Mouse (Mus musculus) C3H10T1/2 (cell line): ENCODE data around the gene Pafah1b2. TPM values are rescaled to one million over a fixed set of nuclear protein-coding genes. Genes with fewer than 3 reads are reported as not detected.

ENCODE experiments used
- polyA plus RNA-seq, 2 experiments: library from polyadenylated mRNA; unstranded; fragments of >200 nt; fragmentation: generic; extraction: Trizol; gene quantifications; one replicate each; pipeline ENCODE4 v1.2.1; 2012; ENCODE audit warnings: missing spikeins in 2 of 2

The Pafah1b2 gene
- polyA plus RNA-seq: 10 to 100 TPM in 1 of 2 experiments, 1 to 10 TPM in 1; 8.9 to 38.0 TPM

GRCm38 (mm10) chr9:46012091-46013008 lies at the start of gene Pafah1b2, which contains the start of gene Sik3:
Gene Pafah1b2 (minus strand): TSS chr9:46012690.
Gene Sik3 (plus strand): TSS chr9:46012820.

GRCm38 (mm10) chr9:45955107-45955963 lies 57.2 kb downstream of the Pafah1b2 start, which contains the start of gene Sidt2:
Gene Sidt2 (minus strand): TSS chr9:45955258.

GRCm38 (mm10) chr9:45935628-45936210 lies 76.8 kb downstream of the Pafah1b2 start, which contains the start of gene Tagln:
Gene Tagln (minus strand): TSS chr9:45936058.

Other genes with a start within 250 kb of the Pafah1b2 start
- gene Cep164, start 184.0 kb downstream of the Pafah1b2 start, polyA plus RNA-seq: 10 to 100 TPM in 1 of 2 experiments, 1 to 10 TPM in 1; 5.7 to 17.3 TPM
- gene Bace1, start 174.1 kb downstream of the Pafah1b2 start, polyA plus RNA-seq: 10 to 100 TPM in 1 of 2 experiments, 1 to 10 TPM in 1; 1.8 to 23.1 TPM
- 10 to 100 TPM in 1 of 2 experiments, 1 to 10 TPM in 1; 4.2 to 12.2 TPM for gene Pcsk7, start 106.2 kb downstream of the Pafah1b2 start, polyA plus RNA-seq
- gene Rnf214, start 105.8 kb downstream of the Pafah1b2 start, polyA plus RNA-seq: 10 to 100 TPM in 1 of 2 experiments, 1 to 10 TPM in 1; 2.1 to 12.7 TPM
- gene Tagln, start 76.6 kb downstream of the Pafah1b2 start, polyA plus RNA-seq: 1 to 10 TPM in 1 of 2 experiments, under 1 TPM in 1; 0.84 to 1.5 TPM
- gene Sidt2, start 57.4 kb downstream of the Pafah1b2 start, polyA plus RNA-seq: 10 to 100 TPM; 18.3 to 43.8 TPM
- 10 to 100 TPM; 25.2 to 28.0 TPM for gene Sik3, start 130 bp upstream of the Pafah1b2 start, polyA plus RNA-seq
- under 1 TPM; 0.07 to 0.09 TPM for gene Apoa1, start 215.9 kb upstream of the Pafah1b2 start, polyA plus RNA-seq
- not detected for gene Apoc3, start 222.9 kb upstream of the Pafah1b2 start, polyA plus RNA-seq
- gene Apoa4, start 228.0 kb upstream of the Pafah1b2 start, polyA plus RNA-seq: not detected